Mouse (Mus musculus) bone marrow, adult 2 months (tissue): ENCODE results near the gene Chaf1b. TPM values are rescaled to one million over a fixed set of nuclear protein-coding genes. Genes with fewer than 3 reads are reported as not detected.

ENCODE experiments used
- H3K27ac ChIP-seq: fragments of 200-500 bp; 2 replicates; pipeline ENCODE4 v1.5.1; 2012; ENCODE audit warnings: low read depth, mild to moderate bottlenecking, control low read depth, inconsistent platforms, low read length; ENCODE audit not compliant: control insufficient read depth, poor library complexity, insufficient read depth
- H3K4me1 ChIP-seq: fragments of 200-500 bp; 2 replicates; pipeline ENCODE4 v1.6.1; 2011; ENCODE audit warnings: low read length; ENCODE audit not compliant: control insufficient read depth, insufficient read depth
- H3K4me3 ChIP-seq: fragments of 200-500 bp; replicated peaks from 2 replicates; pipeline ENCODE3; 2011; ENCODE audit warnings: mild to moderate bottlenecking, low read depth, low read length, control low read depth; ENCODE audit not compliant: control insufficient read depth
- CTCF ChIP-seq: fragments of 200-500 bp; IDR thresholded peaks from 2 replicates; pipeline ENCODE4 v1.5.1; 2011; ENCODE audit warnings: low read length, control low read depth; ENCODE audit not compliant: control insufficient read depth, insufficient read depth
- POLR2A ChIP-seq: fragments of 200-500 bp; IDR thresholded peaks from 2 replicates; pipeline ENCODE4 v1.6.1; 2011; ENCODE audit warnings: low read depth, mild to moderate bottlenecking, control low read depth, low read length, borderline replicate concordance; ENCODE audit not compliant: control insufficient read depth
- WGBS: fragments of 180-500 bp; shearing (Covaris S2); methylation state at CpG from one replicate; pipeline ENCODE4 v1.1.7; 2018; 5-methylcytosine and 5-hydroxymethylcytosine counted together
- polyA plus RNA-seq: library from polyadenylated mRNA; stranded (reverse); fragments of >200 nt; gene quantifications from 2 replicates; pipeline ENCODE4 v1.2.4, GENCODE M21; 2011; ENCODE audit warnings: low replicate concordance; ENCODE audit not compliant: missing spikeins, insufficient read depth, insufficient read length

The Chaf1b gene
- polyA plus RNA-seq, 1 experiment, result 39.4 TPM

- H3K27ac ChIP-seq, result no peak overlapping the region
- WGBS, result 84% methylated on average over 8 of the region's 8 CpGs
- peaks cover 3% of the 10 kb centered on the region; the same call in 1 of the 2 replicates for H3K4me1 ChIP-seq
- no peak for TF ChIP-seq POLR2A
- TF ChIP-seq CTCF, result no peak
- H3K4me3 ChIP-seq, result no peak overlapping the region
Measured at GRCm38 (mm10) chr16:93908196-93908595, 24.5 kb downstream of the Chaf1b start.

GRCm38 (mm10) chr16:93909936-93910335 lies 26.2 kb downstream of the Chaf1b start:
- no peak overlapping the region for H3K27ac ChIP-seq
- H3K4me1 ChIP-seq, result peaks cover 3% of the 10 kb centered on the region; the same call in 1 of the 2 replicates
- no peak overlapping the region for H3K4me3 ChIP-seq
- WGBS, result 41% methylated on average over 3 of the region's 3 CpGs
- TF ChIP-seq POLR2A, result no peak
- no peak for TF ChIP-seq CTCF

- H3K4me1 ChIP-seq, result peaks cover 3% of the 10 kb centered on the region; the same call in 1 of the 2 replicates
- TF ChIP-seq CTCF (no peak), POLR2A (no peak)
- no peak overlapping the region for H3K27ac ChIP-seq
- H3K4me3 ChIP-seq, result no peak overlapping the region
- 81% methylated on average over 28 of the region's 28 CpGs for whole genome bisulfite sequencing
Measured at GRCm38 (mm10) chr16:93910735-93911665, 27.3 kb downstream of the Chaf1b start.

GRCm38 (mm10) chr16:93912158-93912557 lies 28.5 kb downstream of the Chaf1b start:
- H3K27ac ChIP-seq, result no peak overlapping the region; the same call in 1 of the 2 replicates
- TF ChIP-seq POLR2A, result no peak
- no peak for TF ChIP-seq CTCF
- no peak overlapping the region for H3K4me3 ChIP-seq
- WGBS, result 32% methylated on average over 5 of the region's 5 CpGs
- peaks cover 3% of the 10 kb centered on the region; the same call in 1 of the 2 replicates for H3K4me1 ChIP-seq

- H3K4me3 ChIP-seq, result no peak overlapping the region
- H3K4me1 ChIP-seq, result peaks cover 3% of the 10 kb centered on the region; the same call in 1 of the 2 replicates
- no peak overlapping the region for H3K27ac ChIP-seq
- TF ChIP-seq CTCF (no peak), POLR2A (no peak)
- 83% methylated on average over 3 of the region's 3 CpGs for WGBS
Measured at GRCm38 (mm10) chr16:93912808-93913207, 29.1 kb downstream of the Chaf1b start.

- Histone ChIP-seq H3K4me3 (no peak overlapping the region), H3K4me1 (peaks cover 3% of the 10 kb centered on the region; the same call in 1 of the 2 replicates), H3K27ac (peak overlapping the region; percentile 70)
- 36% methylated on average over 10 of the region's 10 CpGs for WGBS
- TF ChIP-seq POLR2A (no peak), CTCF (no peak)
Measured at GRCm38 (mm10) chr16:93913881-93914576, 30.3 kb downstream of the Chaf1b start.

GRCm38 (mm10) chr16:93915338-93915849 lies 31.7 kb downstream of the Chaf1b start:
- no peak overlapping the region for H3K27ac ChIP-seq
- peaks cover 3% of the 10 kb centered on the region; the same call in 1 of the 2 replicates for H3K4me1 ChIP-seq
- no peak overlapping the region for H3K4me3 ChIP-seq
- WGBS, result 25% methylated on average over 10 of the region's 10 CpGs
- peak; percentile 58; the same call in 1 of the 2 replicates for TF ChIP-seq CTCF
- TF ChIP-seq POLR2A, result no peak
